Mouse (Mus musculus): Measurements from ENCODE around the gene Pafah1b1.

The Pafah1b1 gene

DNA sequence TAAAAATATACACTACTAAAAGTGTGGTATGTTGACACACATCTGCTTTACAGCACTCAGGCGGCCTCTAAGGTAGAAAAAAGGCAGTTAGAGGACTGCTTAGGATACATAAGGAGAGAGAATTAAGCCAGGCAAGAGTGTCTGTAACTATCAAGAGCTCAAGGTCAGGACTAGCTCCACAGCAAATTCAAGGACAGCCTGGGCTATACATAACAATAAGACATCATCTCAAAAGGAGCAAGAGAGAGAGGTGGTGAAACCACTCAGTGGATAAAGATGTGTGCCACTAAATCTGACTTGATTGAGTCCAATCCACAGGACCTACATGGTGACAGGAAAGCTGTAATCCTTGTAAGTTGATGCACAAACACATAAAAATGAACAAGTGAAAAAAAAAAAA, 3.8 kb downstream of the Pafah1b1 start:
- DNase-seq = no peak

DNA sequence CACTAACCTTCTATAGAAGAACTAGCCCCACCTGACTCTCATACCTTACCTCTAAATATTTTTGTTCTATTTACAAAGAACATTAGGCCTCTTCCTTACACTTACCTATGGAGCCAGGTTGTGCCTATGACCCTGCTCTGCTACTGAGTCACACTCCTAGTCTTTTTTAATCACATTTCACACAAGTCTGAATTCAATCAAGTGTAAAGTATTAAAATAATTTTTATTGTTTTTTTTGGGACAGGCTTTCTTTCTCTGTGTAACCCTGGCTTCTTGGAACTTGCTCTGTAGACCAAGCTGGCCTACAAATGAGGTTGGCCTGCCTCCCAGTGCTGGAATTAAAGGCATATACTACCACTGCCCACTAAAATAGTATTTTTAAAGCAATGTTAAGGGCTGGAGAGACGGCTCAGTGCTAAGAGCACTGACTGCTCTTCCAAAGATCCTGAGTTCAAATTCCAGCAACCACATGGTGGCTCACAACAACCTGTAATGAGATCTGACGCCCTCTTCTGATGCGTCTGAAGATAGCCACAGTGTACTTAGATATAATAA, 8.4 kb downstream of the Pafah1b1 start:
- no peak for DNase-seq

DNA sequence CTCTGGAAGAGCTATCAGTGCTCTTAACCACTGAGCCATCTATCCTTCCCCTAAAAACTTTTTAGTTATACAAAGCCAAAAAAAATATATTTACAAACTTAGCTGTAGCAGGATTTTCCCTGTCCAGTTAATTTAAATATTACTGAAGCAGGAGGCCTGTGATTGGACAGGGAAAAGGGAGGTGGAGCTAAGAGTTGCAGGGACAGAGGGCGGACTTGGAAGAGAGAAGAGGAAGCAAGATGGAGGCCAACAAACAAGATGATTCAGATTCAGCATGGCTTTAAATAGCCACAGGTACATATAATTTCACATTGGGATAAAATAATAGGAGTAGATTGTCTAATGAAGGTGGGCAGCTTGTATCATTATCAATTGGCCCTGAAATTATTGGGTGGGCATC, 13.8 kb downstream of the Pafah1b1 start:
- no peak for DNase-seq

DNA sequence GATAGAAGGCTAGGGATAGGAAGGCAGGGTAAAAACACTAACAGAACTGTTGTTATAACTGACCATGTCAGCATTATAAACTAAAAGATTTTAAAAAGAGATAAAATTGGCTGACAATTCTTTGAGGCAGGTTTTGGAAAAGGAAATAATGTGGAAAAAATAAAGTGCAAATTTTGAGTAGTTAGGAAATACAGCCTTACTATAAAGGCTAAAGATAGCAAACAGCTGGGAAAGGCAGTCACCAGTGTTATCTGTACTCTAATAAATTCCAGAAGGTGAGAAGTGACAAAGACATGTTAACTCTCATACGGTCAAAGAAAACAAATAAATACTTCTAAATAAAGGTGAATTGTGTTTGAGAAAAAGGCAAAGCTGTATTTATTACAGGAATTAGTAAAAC, 15.7 kb downstream of the Pafah1b1 start:
- DNase-seq = no peak

DNA sequence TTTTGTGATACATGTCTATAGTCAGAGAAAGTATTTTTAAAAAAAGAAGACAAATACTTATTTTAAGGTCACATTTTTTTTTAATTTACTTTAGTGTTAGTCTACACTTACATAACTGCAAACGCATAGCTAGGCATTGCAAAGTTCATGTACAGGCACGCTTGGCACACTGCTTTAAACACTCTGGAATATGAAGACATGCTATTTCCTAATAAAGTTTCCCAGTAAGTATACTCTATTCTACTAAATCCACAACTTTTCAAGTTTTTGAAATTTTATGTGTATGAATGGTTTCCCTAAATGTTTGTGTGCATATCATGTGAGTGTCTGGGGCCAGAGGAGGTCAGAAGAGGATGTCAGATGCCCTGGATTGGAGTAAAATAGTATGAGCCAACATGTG, 20.4 kb downstream of the Pafah1b1 start:
- no peak for DNase-seq

DNA sequence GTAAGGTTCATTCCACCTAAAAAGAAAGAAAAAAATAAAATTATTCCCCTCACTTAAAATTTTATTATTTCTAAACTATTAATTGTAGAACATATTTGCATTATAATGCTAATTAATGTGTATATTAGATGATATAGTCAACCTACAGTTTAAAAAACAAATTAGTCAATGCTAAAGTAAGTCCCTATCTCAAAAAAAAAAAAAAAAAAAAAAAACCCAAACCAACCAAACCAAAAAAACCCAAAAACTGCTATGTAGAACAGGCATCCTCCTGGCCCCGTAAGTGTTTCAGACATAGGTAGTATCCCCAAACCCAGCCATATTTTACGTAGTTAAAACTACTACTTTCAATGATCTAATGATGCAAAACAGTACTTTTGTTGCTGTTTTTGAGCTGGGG, 25.0 kb downstream of the Pafah1b1 start:
- DNase-seq = no peak

DNA sequence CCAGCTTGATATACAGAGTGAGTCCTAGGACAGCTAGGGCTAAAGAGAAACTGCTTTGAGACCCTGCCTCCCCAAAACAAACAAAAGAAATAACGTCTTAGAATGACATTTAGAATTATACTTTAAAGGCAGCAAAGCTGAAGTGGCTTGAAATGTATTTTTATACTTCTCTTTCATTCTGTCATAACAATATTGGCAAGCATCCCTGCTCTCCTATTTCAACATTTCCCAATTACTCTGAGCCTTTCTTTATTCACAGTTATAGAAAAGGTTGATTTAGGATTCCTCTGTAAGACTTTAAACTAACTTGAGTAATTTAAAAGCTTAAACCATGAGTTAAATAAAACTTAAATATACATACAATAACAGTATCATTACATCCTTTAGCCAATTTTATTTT, 32.3 kb downstream of the Pafah1b1 start:
- DNase-seq = no peak

DNA sequence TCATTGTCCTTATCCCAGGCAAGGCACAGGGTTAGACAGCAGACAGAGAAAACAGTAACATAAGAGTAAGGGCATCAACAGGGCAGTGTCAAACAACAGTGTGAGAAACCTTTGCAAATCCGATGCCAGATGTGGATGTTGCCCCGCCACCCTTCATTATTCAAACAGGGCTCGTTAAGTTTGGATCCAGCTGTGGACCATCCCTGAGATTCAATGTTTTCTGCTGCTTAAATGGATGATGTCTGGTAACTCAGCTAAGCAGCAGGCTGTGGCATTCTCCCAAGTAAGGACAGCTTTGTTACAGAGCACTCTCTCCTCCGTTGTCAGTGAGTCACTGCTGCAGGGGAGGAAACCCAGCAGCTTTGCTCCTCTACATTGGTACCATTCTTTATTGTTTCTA, 49.3 kb downstream of the Pafah1b1 start:
- DNase-seq = no peak

DNA sequence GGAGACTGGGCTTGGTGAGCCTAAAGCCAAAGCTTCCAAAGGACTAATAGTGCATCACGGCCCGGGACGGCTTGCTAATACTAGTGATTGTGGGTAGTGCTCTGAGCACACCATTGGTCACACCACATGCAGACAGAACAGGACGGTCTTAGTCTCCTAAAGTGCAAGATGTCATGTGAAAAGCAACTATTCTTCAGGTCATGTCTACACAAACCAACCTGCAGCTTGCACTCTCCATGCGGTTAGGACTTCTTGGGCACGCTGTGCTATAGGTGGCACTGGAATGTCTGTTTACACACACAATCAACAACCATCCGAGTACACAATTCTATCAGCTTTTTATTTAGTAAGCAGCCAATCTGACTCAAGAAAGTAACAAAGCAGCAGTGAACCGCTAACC, 49.8 kb downstream of the Pafah1b1 start:
- no peak for DNase-seq

DNA sequence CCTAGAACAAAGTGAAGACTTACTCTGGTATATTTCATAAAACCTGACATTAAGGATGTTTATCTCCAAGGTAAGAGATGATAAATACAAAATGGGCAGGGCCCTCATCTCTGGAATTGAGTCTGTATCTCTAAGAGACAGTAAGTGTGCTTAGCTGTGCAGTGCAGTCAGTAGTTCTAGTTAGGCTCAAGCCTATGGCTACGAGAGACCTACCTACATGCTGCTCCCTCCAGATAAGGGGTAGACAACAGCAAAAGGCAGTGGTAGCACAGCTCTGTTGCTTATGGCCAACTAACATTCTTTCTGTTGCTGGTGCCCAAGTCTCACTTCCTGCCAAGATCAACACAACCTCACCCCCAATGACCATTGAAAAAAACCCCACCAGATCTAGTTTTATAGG, 50.9 kb downstream of the Pafah1b1 start:
- DNase-seq = no peak

DNA sequence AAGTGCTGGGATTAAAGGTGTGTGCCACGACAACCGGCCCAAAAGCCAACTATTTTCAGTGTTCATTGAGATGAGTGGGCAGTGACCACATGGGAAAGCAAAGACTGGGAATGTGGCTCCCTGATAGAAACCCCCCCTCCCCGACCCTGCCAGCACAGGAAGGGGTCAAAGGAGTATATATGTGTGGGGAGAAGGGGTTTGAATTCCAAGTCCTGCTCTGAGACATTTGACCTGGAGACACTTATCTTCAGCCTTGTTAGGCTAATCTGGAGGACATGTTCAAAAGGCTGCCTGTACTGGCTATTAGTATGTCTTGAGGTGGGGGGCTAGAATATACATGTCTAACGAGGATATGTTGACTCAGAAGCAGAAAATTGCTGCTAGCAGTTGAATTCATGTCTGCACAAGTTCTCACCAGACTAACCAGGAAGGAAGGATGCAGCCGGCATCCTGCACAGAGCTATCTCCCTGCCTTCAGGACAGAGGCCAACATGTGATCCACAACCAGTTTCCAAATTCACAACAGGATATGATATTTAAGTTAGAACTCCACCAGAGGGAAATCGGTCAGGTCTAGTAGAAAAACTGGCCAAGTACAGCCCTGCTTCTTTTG, 51.5 kb downstream of the Pafah1b1 start:
- DNase-seq = no peak

DNA sequence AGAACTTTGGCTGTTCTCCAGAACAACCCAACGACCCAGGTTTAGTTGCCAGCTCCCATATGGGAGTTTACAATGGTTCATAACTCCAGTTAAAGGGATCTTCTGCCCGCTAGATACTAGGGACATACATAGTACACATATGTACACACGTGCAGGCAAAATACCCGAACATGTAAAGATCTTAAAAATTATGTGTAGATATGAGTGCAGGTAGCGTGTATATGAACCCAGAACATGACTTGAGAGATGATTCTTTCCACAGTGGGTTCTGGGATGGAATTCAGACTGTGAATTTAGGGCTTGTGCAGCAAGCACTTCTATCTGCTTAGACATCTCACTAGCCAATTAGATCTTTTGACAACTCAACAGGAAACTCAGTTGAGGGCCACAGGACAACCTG, 52.6 kb downstream of the Pafah1b1 start:
- no peak for DNase-seq

DNA sequence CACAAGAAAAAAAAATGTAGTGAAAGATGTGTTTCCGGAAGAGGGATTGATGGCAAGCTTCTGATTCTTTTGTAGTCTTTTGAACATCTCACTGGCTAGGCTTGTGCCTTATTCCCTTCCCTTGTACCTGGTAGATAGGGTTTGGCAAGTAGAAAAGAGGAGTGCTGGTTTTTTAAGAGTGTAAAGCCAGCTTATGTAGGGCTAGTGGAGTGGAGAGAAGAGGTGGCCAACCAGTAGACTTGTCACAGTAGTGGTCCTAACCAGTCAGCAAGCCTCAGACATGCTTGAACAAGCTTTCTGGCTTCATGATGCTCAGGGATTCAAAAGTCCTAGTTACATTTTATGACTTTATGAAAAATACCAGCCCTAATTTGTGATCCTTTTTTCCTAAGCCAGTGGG, 53.5 kb downstream of the Pafah1b1 start:
- no peak for DNase-seq

DNA sequence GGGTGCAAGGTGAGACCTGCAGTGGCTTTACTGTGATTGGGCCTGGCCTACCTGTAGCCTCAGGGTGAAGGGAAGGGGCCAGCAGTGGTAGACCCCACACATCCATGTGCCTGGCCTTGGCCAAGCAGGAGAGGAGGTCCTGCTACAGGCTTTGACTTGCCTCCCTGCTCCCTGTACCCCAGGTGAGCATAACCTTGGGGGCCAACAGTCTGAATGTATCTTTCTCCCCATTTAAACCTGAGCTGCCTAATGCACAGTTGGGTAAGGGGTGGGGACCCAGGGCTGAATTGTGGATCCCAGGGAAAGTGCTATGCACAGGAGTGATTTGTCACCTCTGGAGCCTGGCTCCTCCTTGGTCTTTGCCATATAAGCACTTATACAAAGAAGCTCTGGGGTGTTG, 54.3 kb downstream of the Pafah1b1 start:
- DNase-seq = no peak

DNA sequence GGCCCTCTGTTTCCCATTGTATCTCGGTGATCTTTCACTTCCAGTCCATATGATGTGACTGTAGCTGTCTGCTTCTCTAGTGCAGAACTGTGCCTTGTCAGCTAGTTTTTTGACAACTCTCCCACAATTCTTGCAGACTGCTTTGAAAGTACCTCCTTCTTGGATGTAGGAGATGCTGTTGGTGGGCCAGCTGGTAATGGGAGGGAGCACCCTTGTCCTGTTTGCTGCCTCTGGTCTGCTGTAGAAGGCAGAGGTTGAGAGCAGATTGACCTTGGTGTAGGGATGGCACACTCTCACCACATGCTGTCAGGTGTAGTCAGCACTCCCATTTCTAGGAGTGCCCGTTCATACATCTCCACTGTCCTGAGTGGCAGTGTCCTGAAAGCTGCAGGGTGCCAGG, 55.5 kb downstream of the Pafah1b1 start:
- DNase-seq = no peak

DNA sequence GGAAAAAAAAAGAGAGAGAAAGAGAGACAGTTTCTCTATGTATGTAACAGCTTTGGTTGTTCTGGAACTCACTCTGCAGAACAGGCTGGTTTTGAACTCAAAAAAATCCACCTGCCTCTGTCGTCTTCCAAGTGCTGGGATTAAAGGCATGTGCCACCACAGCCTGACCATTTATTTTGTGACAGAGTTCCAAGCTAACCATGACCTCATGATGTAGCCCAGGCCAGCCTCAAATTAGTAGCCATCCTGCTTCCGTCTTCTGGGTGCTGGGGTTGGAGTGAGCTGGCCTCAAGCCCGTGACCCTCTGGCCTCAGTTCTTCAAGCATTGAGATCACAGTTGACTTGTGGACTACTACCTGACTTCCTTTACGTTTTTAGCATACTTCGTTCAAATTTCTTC, 56.0 kb downstream of the Pafah1b1 start:
- DNase-seq = no peak

DNA sequence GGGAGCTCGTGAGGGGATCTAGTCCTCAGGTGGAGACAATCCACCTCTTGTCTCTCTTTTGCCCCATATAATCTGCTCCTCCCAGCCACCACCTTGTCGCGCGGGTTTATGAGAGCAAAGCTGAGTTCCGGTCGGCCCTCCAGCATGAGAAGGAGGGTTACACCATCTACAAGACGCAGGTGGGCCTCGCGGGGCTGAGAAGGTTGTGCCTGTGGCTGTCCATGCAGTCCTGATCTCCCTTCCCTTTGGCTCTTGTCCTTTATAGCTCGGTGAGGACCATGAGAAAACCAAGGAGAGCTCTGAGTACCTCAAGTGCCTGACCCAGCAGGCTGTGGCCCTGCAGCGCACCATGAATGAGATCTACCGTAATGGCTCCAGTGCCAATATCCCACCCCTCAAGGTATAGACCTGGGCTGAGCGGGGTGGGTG, 56.9 kb downstream of the Pafah1b1 start:
- no peak for DNase-seq

DNA sequence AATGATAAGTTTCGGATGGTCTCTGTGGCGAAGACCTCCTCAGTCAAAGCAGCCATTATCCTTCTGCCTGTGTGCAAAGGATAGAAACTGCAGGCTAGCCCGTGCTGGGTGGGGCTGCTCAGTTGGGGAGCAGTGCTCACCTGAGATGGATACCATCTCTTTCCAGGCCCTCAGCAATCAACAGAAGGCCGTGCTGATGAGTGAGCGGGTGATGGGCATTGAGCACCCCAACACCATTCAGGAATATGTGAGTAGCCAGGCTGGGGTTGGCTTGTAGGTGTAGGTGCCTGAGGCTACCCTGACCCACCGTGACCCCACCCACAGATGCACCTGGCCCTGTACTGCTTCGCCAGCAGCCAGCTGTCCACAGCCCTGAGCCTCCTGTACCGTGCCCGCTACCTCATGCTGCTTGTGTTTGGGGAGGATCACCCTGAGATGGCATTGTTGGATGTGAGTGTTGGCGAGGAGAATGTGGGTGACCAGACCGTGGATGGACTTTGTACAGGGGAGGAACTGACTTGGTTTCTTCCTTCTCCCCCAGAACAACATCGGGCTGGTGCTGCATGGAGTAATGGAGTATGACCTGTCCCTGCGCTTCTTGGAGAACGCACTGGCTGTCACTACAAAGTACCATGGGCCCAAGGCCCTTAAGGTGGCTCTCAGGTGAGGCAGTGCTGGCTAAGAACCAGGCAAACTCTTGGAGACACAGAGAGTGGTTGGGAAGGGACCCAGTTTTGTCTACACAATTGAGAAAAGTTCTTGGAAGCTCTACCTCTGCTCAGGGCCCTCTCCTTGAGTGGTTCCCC, 57.5 kb downstream of the Pafah1b1 start:
- DNase-seq = no peak

DNA sequence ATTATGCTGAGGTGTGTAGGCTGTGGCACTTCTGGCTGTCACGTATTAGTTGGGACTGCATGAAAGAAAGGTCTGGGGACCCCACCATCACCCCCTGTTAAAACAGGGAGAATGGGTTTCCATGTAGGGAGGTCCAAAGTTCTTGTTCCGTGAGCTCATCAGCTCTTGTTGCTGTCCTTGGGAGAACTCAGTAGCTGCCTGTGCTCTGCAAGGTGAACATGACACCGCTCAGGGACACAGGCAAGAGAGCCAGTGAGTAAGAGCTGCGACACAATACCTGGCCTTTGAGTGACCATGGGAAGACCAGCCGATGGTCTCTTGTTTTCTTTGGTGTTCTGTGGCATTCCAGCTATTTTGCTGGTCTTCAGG, 58.2 kb downstream of the Pafah1b1 start:
- no peak for DNase-seq

DNA sequence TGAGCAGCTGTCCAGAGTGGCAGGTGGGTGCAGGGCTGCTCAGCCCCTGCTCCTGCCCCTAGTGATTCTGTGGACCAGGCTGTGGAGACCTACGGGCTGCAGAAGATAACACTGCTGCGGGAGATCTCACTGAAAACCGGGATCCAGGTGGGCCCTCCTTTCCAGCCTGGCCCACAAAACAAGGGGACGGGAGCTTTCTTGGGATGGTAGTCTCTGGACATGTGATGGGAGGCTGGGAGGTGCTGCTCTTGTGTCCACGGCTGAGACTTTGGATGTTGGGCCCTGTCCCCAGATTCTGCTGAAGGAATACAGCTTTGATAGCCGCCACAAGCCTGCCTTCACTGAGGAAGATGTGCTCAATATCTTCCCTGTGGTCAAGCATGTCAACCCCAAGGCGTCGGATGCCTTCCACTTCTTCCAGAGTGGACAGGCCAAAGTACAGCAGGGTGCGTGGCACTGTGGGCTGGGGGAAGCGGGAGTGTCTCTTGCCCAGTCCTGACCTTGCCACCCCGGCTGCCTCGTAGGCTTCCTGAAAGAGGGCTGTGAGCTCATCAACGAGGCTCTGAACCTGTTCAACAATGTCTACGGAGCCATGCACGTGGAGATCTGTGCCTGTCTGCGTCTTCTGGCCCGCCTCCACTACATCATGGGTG, 58.7 kb downstream of the Pafah1b1 start:
- DNase-seq = no peak

DNA sequence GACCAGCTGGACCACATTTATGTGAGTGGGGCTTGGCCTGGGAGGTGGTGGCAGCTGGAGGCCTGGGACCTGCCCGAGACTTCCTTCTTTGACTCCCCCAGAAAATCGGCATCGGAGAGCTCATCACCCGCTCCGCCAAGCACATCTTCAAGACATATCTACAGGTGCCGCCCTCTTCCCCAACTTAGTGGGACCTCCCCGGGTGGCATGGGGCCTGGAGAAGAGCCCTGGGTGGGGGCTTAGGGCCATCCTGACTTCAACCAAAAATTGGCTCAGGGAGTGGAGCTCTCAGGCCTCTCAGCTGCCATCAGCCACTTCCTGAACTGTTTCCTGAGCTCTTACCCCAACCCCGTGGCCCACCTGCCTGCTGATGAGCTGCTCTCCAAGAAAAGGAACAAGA, 59.6 kb downstream of the Pafah1b1 start:
- no peak for DNase-seq

DNA sequence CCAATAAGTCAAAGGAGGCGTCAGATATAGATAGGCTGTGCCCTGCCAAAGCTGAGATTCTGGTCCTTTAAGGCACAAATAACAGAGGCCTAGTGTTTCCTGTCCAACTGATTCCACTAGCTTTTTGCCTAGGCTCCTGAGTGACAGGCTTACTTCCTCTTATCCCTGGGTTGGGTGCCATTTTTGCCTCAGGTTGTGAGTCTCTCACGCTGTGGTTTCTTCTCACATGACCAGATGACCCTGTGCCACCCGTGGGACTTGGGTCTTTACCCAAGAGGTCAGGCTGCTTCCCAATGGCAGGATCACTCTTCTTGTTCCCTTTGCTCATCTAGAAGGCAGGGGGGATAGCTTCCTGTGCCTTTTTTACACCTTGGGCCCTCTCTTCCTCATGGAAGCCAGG, 60.2 kb downstream of the Pafah1b1 start:
- DNase-seq = no peak

DNA sequence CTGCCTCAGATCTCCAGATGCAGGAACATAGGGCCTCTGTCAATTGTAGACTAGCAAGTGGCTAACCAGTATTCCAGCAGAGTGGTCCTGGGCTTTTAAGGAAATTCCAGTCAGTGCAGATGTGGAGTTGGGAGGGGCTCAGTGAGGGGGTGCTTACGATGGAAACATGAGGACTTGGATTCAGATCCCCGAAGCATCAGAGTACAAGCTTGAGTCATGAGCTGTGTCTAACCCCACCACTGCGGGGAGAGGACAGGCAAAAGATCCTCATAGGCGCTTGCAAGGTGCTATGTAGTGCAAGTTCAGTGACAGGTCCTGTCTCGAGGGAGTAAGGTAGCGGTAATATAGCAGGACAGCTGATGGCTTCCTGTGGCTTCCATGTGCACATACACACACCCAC, 62.2 kb downstream of the Pafah1b1 start:
- DNase-seq = no peak

DNA sequence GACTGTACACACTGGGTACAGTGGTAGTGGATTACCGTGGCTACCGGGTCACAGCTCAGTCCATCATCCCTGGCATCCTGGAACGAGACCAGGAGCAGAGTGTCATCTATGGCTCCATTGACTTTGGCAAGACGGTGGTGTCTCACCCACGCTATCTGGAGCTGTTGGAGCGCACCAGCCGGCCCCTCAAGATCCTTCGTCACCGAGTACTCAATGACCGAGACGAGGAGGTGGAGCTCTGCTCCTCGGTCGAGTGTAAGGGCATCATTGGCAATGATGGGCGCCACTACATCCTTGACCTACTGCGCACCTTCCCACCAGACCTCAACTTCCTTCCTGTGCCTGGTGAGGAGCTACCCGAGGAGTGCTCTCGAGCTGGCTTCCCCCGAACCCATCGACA, 62.8 kb downstream of the Pafah1b1 start:
- DNase-seq = no peak

All from spleen, adult 18-20 months (tissue).